Mouse (Mus musculus) heart, embryonic 12.5 days (tissue): ENCODE data around the gene Igf2. TPM values are rescaled to one million over a fixed set of nuclear protein-coding genes. Genes with fewer than 3 reads are reported as not detected.

Experiments
- ATAC-seq: fragments of 200-750 bp; cut with Nextera tagmentation; 2 replicates; pipeline ENCODE4 v1.8.0; 2017; ENCODE audit warnings: moderate TSS enrichment, moderate library complexity; ENCODE audit not compliant: insufficient number of reproducible peaks, low FRiP score
- H3K27ac ChIP-seq: fragments of 300-500 bp; sonication (generic); 2 replicates; pipeline ENCODE4 v1.5.1; 2016; ENCODE audit warnings: mild to moderate bottlenecking, moderate library complexity; ENCODE audit not compliant: poor library complexity, severe bottlenecking
- H3K27me3 ChIP-seq: fragments of 300-500 bp; sonication (generic); replicated peaks from 2 replicates; pipeline ENCODE4 v1.6.1; 2016; ENCODE audit warnings: mild to moderate bottlenecking, moderate library complexity
- H3K36me3 ChIP-seq: fragments of 300-500 bp; sonication (generic); 2 replicates; pipeline ENCODE4 v1.6.1; 2016; ENCODE audit warnings: mild to moderate bottlenecking, moderate library complexity
- H3K4me1 ChIP-seq: fragments of 300-500 bp; sonication (generic); replicated peaks from 2 replicates; pipeline ENCODE4 v1.6.1; 2016; ENCODE audit warnings: mild to moderate bottlenecking
- H3K4me2 ChIP-seq: fragments of 300-500 bp; sonication (generic); 2 replicates; pipeline ENCODE4 v1.6.1; 2016; ENCODE audit warnings: mild to moderate bottlenecking, moderate library complexity
- H3K4me3 ChIP-seq: fragments of 300-500 bp; sonication (generic); 2 replicates; pipeline ENCODE4 v1.5.1; 2016; ENCODE audit warnings: mild to moderate bottlenecking
- H3K9ac ChIP-seq: fragments of 300-500 bp; sonication (generic); 2 replicates; pipeline ENCODE4 v1.6.1; 2016; ENCODE audit warnings: mild to moderate bottlenecking, moderate library complexity
- H3K9me3 ChIP-seq: fragments of 300-500 bp; sonication (generic); replicated peaks from 2 replicates; pipeline ENCODE4 v1.6.1; 2016; ENCODE audit warnings: mild to moderate bottlenecking, moderate library complexity
- WGBS: fragments of 180-500 bp; shearing (Covaris S2); methylation state at CpG from one replicate; pipeline ENCODE4 v1.1.7; 2016; 5-methylcytosine and 5-hydroxymethylcytosine counted together
- polyA plus RNA-seq: library from polyadenylated mRNA; unstranded; fragments of >200 nt; fragmentation: Nextera tagmentation; extraction: Ambion mirVana; gene quantifications from 2 replicates; pipeline ENCODE4 v1.2.1, GENCODE M21; 2016

The Igf2 gene
- polyA plus RNA-seq, 1 experiment from 2014 or later: 1,315 TPM

GRCm38 (mm10) chr7:142668328-142668727 lies 1.7 kb upstream of the Igf2 start:
- H3K36me3 ChIP-seq: peaks cover 29% of the 10 kb centered on the region
- no peak overlapping the region for H3K9ac ChIP-seq
- no peak overlapping the region for H3K4me3 ChIP-seq
- H3K27ac ChIP-seq: no peak overlapping the region
- peaks cover 37% of the 10 kb centered on the region for H3K9me3 ChIP-seq
- 83% methylated on average over 1 of the region's 1 CpGs for WGBS
- peaks cover 25% of the 10 kb centered on the region for H3K27me3 ChIP-seq
- ATAC-seq: no peak
- H3K4me1 ChIP-seq: peaks cover 7% of the 10 kb centered on the region; the same call in 1 of the 2 replicates
- H3K4me2 ChIP-seq: no peak overlapping the region

- Histone ChIP-seq H3K27ac (no peak overlapping the region), H3K4me1 (peaks cover 7% of the 10 kb centered on the region; the same call in 1 of the 2 replicates), H3K9me3 (peaks cover 37% of the 10 kb centered on the region), H3K36me3 (peaks cover 29% of the 10 kb centered on the region), H3K9ac (no peak overlapping the region), H3K4me3 (no peak overlapping the region), H3K4me2 (no peak overlapping the region), H3K27me3 (peaks cover 25% of the 10 kb centered on the region)
- 87% methylated on average over 18 of the region's 18 CpGs for WGBS
- ATAC-seq: no peak
These were observed 905 bp upstream of the Igf2 start for GRCm38 (mm10) chr7:142667521-142667920.

DNA sequence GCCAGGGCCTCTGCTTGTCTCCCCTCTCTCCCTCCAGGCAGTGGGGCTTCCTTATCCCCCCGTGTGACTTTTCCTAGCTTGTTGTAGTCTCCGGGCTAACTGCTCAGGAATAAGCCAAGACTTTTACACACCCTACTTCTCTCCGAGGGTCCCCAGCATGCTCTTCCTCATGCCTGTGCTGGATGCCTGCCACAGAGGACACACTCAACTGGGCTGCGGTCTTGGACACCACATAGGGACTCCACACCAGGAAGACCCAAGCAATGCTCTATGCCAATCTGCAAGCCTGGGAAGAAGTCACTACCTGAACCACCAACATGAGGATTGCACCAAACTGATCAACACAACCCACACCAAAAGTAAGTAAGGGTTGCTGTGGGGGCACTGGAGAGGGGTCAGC lies 507 bp downstream of the Igf2 start:
- peaks cover 29% of the 10 kb centered on the region for H3K36me3 ChIP-seq

GRCm38 (mm10) chr7:142665364-142665763 lies 1.3 kb downstream of the Igf2 start:
- H3K27me3 ChIP-seq: peaks cover 36% of the 10 kb centered on the region
- peak overlapping the region; percentile 11; the same call in 1 of the 2 replicates for H3K27ac ChIP-seq
- 40% methylated on average over 5 of the region's 5 CpGs for WGBS
- H3K9ac ChIP-seq: no peak overlapping the region
- ATAC-seq: no peak
- H3K4me1 ChIP-seq: peaks cover 7% of the 10 kb centered on the region; the same call in 1 of the 2 replicates
- peaks cover 23% of the 10 kb centered on the region for H3K9me3 ChIP-seq
- H3K4me2 ChIP-seq: peak overlapping the region; percentile 80
- peak overlapping the region; percentile 50; the same call in 1 of the 2 replicates for H3K4me3 ChIP-seq
- peaks cover 29% of the 10 kb centered on the region for H3K36me3 ChIP-seq

More for the DNA sequence above, 507 bp downstream of the Igf2 start:
- WGBS: 69% methylated on average over 4 of the region's 4 CpGs
- peaks cover 27% of the 10 kb centered on the region for H3K9me3 ChIP-seq
- 0 out of 2 replicates have a peak overlapping the region, but pooled peaks have one; percentile 80 for H3K4me2 ChIP-seq
- no peak for ATAC-seq
- H3K4me3 ChIP-seq: no peak overlapping the region
- no peak overlapping the region for H3K9ac ChIP-seq
- H3K4me1 ChIP-seq: peaks cover 7% of the 10 kb centered on the region; the same call in 1 of the 2 replicates
- H3K27ac ChIP-seq: no peak overlapping the region
- H3K27me3 ChIP-seq: peaks cover 29% of the 10 kb centered on the region

DNA sequence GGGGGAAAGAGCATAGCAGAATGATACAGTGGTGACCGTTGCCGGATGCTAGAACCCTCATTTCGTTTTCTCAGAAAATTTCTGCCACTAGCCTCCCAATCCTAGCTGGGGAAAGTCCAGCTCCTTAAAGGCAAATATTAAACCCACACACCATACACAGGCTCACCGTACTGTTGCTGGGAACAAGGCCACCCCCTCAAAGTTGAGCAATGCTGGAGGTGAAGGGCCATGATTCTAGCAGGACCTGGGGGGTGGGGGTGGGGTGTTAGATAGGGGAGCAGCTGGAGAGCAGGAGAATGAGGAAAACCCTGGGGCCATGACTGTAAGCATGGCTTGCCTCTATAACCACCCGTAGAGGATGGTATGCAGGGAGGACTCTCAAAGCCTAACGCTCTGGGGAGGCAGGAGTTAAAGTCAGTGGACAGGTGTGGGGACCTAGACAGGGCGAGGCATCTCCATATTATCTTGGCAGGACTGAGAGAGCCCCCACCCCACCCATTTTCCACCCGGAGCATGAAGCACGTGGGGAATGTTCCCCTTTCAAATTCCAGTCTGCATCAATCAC lies 2.1 kb downstream of the Igf2 start:
- Histone ChIP-seq H3K4me2 (peak overlapping the region; percentile 80), H3K9me3 (peaks cover 15% of the 10 kb centered on the region), H3K4me3 (peak overlapping the region; percentile 50), H3K36me3 (peaks cover 29% of the 10 kb centered on the region), H3K27ac (peak overlapping the region; percentile 83), H3K4me1 (peaks cover 10% of the 10 kb centered on the region), H3K27me3 (peaks cover 43% of the 10 kb centered on the region), H3K9ac (peak overlapping the region; percentile 83)
- ATAC-seq: no peak; the same call in 1 of the 2 replicates
- WGBS: 6% methylated on average over 9 of the region's 9 CpGs

- H3K27ac ChIP-seq: peak overlapping the region; percentile 83
- peaks cover 10% of the 10 kb centered on the region for H3K9me3 ChIP-seq
- peak overlapping the region; percentile 50 for H3K4me3 ChIP-seq
- peaks cover 48% of the 10 kb centered on the region for H3K27me3 ChIP-seq
- peak overlapping the region; percentile 80 for H3K4me2 ChIP-seq
- ATAC-seq: no peak
- H3K9ac ChIP-seq: peak overlapping the region; percentile 83
- peaks cover 10% of the 10 kb centered on the region for H3K4me1 ChIP-seq
- under 1% methylated on average over 53 of the region's 53 CpGs for whole genome bisulfite sequencing
- peaks cover 29% of the 10 kb centered on the region for H3K36me3 ChIP-seq
These were observed 2.6 kb downstream of the Igf2 start for GRCm38 (mm10) chr7:142663931-142664421.

GRCm38 (mm10) chr7:142663151-142663550 lies 3.5 kb downstream of the Igf2 start:
- WGBS: 12% methylated on average over 5 of the region's 5 CpGs
- H3K4me1 ChIP-seq: peaks cover 10% of the 10 kb centered on the region
- H3K9me3 ChIP-seq: peaks cover 3% of the 10 kb centered on the region; the same call in 1 of the 2 replicates
- peak overlapping the region; percentile 83 for H3K27ac ChIP-seq
- H3K27me3 ChIP-seq: peaks cover 55% of the 10 kb centered on the region
- peak overlapping the region; percentile 50 for H3K4me3 ChIP-seq
- H3K4me2 ChIP-seq: peak overlapping the region; percentile 80
- H3K36me3 ChIP-seq: peaks cover 22% of the 10 kb centered on the region
- no peak for ATAC-seq
- H3K9ac ChIP-seq: peak overlapping the region; percentile 83

- H3K27ac ChIP-seq: peak overlapping the region; percentile 98
- H3K4me1 ChIP-seq: peaks cover 10% of the 10 kb centered on the region
- peak overlapping the region; percentile 72 for H3K4me2 ChIP-seq
- H3K4me3 ChIP-seq: peak overlapping the region; percentile 62
- H3K9me3 ChIP-seq: no peaks in the 10 kb centered on the region
- peak overlapping the region; percentile 97 for H3K9ac ChIP-seq
- H3K27me3 ChIP-seq: peaks cover 68% of the 10 kb centered on the region
- peaks cover 13% of the 10 kb centered on the region for H3K36me3 ChIP-seq
- no peak for ATAC-seq
These were observed 4.8 kb downstream of the Igf2 start for GRCm38 (mm10) chr7:142661811-142662210.

DNA sequence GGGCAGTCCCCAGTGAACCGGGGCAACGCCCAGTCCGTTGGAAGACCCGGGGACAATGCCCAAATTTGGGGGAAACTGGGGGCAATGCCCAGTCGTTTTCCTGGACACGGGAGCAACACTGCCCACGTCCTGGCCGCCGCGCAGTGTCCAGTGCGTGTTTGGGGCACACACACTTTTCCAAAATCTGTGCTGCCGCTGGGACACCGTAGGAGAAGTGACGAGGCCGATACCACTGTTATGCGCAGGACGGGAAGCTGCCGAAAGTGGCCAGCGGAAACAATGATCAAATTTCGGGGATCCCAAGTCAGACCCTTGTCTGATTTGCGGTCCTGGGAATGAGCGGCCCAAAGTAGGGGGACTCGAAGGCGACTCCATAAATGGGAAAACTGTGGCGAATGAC lies 5.6 kb downstream of the Igf2 start:
- under 1% methylated on average over 25 of the region's 25 CpGs for WGBS
- H3K9me3 ChIP-seq: no peaks in the 10 kb centered on the region
- ATAC-seq: no peak
- H3K4me1 ChIP-seq: peaks cover 10% of the 10 kb centered on the region
- peaks cover 11% of the 10 kb centered on the region; the same call in 1 of the 2 replicates for H3K36me3 ChIP-seq
- H3K4me2 ChIP-seq: peak overlapping the region; percentile 72
- peak overlapping the region; percentile 98 for H3K27ac ChIP-seq
- peaks cover 67% of the 10 kb centered on the region for H3K27me3 ChIP-seq
- peak overlapping the region; percentile 97 for H3K9ac ChIP-seq
- peak overlapping the region; percentile 62 for H3K4me3 ChIP-seq

DNA sequence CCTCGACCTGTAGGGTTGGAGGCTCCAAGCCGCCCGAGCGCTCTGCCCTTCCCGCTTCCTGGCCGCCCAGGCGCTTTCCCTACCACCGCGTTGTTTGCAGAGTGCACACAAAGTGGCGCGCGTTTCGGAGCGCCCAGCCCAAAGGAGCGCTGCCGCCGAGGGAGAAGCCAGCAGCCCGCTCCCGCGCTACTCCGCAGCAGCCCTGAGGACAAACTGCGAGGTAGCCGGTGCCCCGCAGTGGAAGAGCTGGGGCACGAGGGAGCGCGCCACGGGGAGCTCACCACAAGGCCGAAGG lies 6.0 kb downstream of the Igf2 start:
- H3K36me3 ChIP-seq: peaks cover 8% of the 10 kb centered on the region; the same call in 1 of the 2 replicates

DNA sequence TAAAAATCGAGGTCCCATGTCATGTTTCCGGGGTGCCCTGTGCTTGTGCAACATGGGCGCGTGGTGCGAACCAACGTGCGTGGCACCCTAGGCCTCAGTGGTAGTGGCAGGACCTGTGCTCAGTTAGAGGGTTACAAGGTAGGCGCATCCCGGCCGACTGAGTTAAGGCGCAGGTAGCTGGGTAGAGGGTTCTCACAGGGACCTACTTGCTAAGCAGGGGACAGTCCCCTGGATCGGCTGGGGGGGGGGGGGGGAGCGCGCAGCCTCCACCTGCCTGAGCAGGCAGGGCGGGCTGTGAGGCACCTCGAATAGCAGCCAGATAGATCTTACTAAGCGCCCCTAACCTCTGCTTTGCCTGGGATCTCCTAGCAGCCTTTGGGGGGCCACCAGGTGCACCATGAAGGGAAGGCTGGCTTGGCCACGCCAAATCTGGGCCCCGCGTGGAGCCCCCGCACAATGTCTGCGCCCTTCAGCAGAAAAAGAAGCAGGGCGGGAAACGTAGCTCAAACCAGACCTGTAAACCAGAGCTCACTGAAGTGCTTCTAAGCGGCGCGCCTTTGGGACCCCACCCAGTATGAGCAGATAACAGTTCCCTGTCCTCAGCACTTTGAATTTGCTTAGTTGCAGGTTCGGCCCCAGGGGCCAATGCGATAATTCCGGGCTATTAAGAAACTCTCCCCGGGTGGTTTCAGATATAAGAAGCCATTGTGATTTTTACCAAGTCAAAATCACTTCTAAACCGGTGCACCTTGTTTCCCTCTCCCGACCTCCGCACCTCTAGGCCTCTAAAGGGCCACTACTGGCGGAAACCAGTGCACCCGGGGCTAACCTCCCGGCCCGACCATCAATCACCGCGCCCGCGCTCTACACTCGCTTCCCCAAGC lies 6.6 kb downstream of the Igf2 start:
- Histone ChIP-seq H3K9ac (peak overlapping the region; percentile 97), H3K4me1 (peaks cover 12% of the 10 kb centered on the region), H3K36me3 (peaks cover 10% of the 10 kb centered on the region), H3K4me3 (peak overlapping the region; percentile 62), H3K9me3 (no peaks in the 10 kb centered on the region), H3K27me3 (peaks cover 67% of the 10 kb centered on the region), H3K4me2 (peak overlapping the region; percentile 72), H3K27ac (peak overlapping the region; percentile 98)
- 2% methylated on average over 43 of the region's 43 CpGs for WGBS
- ATAC-seq: 0 out of 2 replicates have a peak, but pooled peaks have one; percentile 16

More for the DNA sequence above, 6.0 kb downstream of the Igf2 start:
- Histone ChIP-seq H3K4me1 (peaks cover 10% of the 10 kb centered on the region), H3K9ac (peak overlapping the region; percentile 97), H3K4me3 (peak overlapping the region; percentile 62), H3K27ac (peak overlapping the region; percentile 98), H3K4me2 (peak overlapping the region; percentile 72), H3K27me3 (peaks cover 67% of the 10 kb centered on the region), H3K9me3 (no peaks in the 10 kb centered on the region)
- WGBS: under 1% methylated on average over 29 of the region's 29 CpGs
- ATAC-seq: no peak
